Mouse (Mus musculus): ENCODE measurements at regions not wholly inside any gene's neighbourhood (a gene's known extent, or its start where the extent isn't known, plus 50 kb on each side); places are given as distances from the start of the nearest gene placed in this dataset.
"Not testable (repeated sequence)": the region's sequence is repeated elsewhere in the genome, so short reads cannot be mapped to it uniquely, and the experiment has no call there.

- no peaks in the 10 kb centered on the region for H3K27me3 ChIP-seq (ENCODE audit: insufficient read depth, low read length)
- no peak overlapping the region for H3K4me3 ChIP-seq (replicated peaks; ENCODE audit: low read length)
- H3K9me3 ChIP-seq (ENCODE audit: low read length): no peaks in the 10 kb centered on the region
- peaks cover 25% of the 10 kb centered on the region for H3K4me1 ChIP-seq (replicated peaks; ENCODE audit: low read depth, low read length)
- no peaks in the 10 kb centered on the region for H3K36me3 ChIP-seq (ENCODE audit: insufficient read depth, low read length)
- no peak for TF ChIP-seq CTCF (conservative IDR thresholded peaks at IDR 0.05; ENCODE audit: low read length)
- TF ChIP-seq NANOG (IDR thresholded peaks at IDR 0.05; ENCODE audit: borderline replicate concordance, low read length): no peak
- no peak for TF ChIP-seq POU5F1 (IDR thresholded peaks at IDR 0.05; ENCODE audit: borderline replicate concordance, low read length)
These were observed 50.2 kb upstream of the Agps start for GRCm38 (mm10) chr2:75781781-75782211.

- Histone ChIP-seq H3K36me3 (ENCODE audit: insufficient read depth, low read length) (no peaks in the 10 kb centered on the region), H3K4me3 (replicated peaks; ENCODE audit: low read length) (no peak overlapping the region), H3K4me1 (replicated peaks; ENCODE audit: low read depth, low read length) (peaks cover 29% of the 10 kb centered on the region), H3K27me3 (ENCODE audit: insufficient read depth, low read length) (no peaks in the 10 kb centered on the region), H3K9me3 (ENCODE audit: low read length) (no peaks in the 10 kb centered on the region)
- TF ChIP-seq CTCF (conservative IDR thresholded peaks at IDR 0.05; ENCODE audit: low read length): peak; percentile 66
- TF ChIP-seq POU5F1 (IDR thresholded peaks at IDR 0.05; ENCODE audit: borderline replicate concordance, low read length): no peak
These were observed 50.9 kb upstream of the Agps start for GRCm38 (mm10) chr2:75781078-75781477.

GRCm38 (mm10) chr2:75778628-75779027 lies 53.3 kb upstream of the Agps start:
- not testable (repeated sequence) for H3K27me3 ChIP-seq (ENCODE audit: insufficient read depth, low read length); H3K9me3 ChIP-seq (ENCODE audit: low read length); H3K4me3 ChIP-seq (replicated peaks; ENCODE audit: low read length); H3K36me3 ChIP-seq (ENCODE audit: insufficient read depth, low read length)
- H3K4me1 ChIP-seq (replicated peaks; ENCODE audit: low read depth, low read length): peaks cover 38% of the 10 kb centered on the region

- H3K36me3 ChIP-seq (ENCODE audit: insufficient read depth, low read length): no peaks in the 10 kb centered on the region
- no peaks in the 10 kb centered on the region for H3K9me3 ChIP-seq (ENCODE audit: low read length)
- peak overlapping the region; percentile 67 for H3K4me3 ChIP-seq (replicated peaks; ENCODE audit: low read length)
- peaks cover 53% of the 10 kb centered on the region for H3K4me1 ChIP-seq (replicated peaks; ENCODE audit: low read depth, low read length)
- H3K27me3 ChIP-seq (ENCODE audit: insufficient read depth, low read length): no peaks in the 10 kb centered on the region
- TF ChIP-seq NANOG (IDR thresholded peaks at IDR 0.05; ENCODE audit: borderline replicate concordance, low read length) (no peak), CTCF (conservative IDR thresholded peaks at IDR 0.05; ENCODE audit: low read length) (no peak), POU5F1 (IDR thresholded peaks at IDR 0.05; ENCODE audit: borderline replicate concordance, low read length) (no peak)
These were observed 54.9 kb upstream of the Agps start for GRCm38 (mm10) chr2:75777040-75777451.

- Histone ChIP-seq H3K4me1 (replicated peaks; ENCODE audit: low read depth, low read length) (peaks cover 54% of the 10 kb centered on the region), H3K27me3 (ENCODE audit: insufficient read depth, low read length) (no peaks in the 10 kb centered on the region), H3K4me3 (replicated peaks; ENCODE audit: low read length) (no peak overlapping the region), H3K9me3 (ENCODE audit: low read length) (no peaks in the 10 kb centered on the region), H3K36me3 (ENCODE audit: insufficient read depth, low read length) (no peaks in the 10 kb centered on the region)
- TF ChIP-seq CTCF (conservative IDR thresholded peaks at IDR 0.05; ENCODE audit: low read length) (no peak), POU5F1 (IDR thresholded peaks at IDR 0.05; ENCODE audit: borderline replicate concordance, low read length) (no peak), NANOG (IDR thresholded peaks at IDR 0.05; ENCODE audit: borderline replicate concordance, low read length) (no peak)
These were observed 55.4 kb upstream of the Agps start for GRCm38 (mm10) chr2:75776533-75776932.

- Histone ChIP-seq H3K27me3 (ENCODE audit: insufficient read depth, low read length) (no peaks in the 10 kb centered on the region), H3K4me3 (replicated peaks; ENCODE audit: low read length) (no peak overlapping the region), H3K4me1 (replicated peaks; ENCODE audit: low read depth, low read length) (peaks cover 60% of the 10 kb centered on the region), H3K36me3 (ENCODE audit: insufficient read depth, low read length) (no peaks in the 10 kb centered on the region), H3K9me3 (ENCODE audit: low read length) (no peaks in the 10 kb centered on the region)
- no peak for TF ChIP-seq NANOG (IDR thresholded peaks at IDR 0.05; ENCODE audit: borderline replicate concordance, low read length)
- no peak for TF ChIP-seq POU5F1 (IDR thresholded peaks at IDR 0.05; ENCODE audit: borderline replicate concordance, low read length)
- no peak for TF ChIP-seq CTCF (conservative IDR thresholded peaks at IDR 0.05; ENCODE audit: low read length)
These were observed 56.8 kb upstream of the Agps start for GRCm38 (mm10) chr2:75775217-75775616.

- Histone ChIP-seq H3K27me3 (ENCODE audit: insufficient read depth, low read length) (no peaks in the 10 kb centered on the region), H3K4me3 (replicated peaks; ENCODE audit: low read length) (no peak overlapping the region), H3K4me1 (replicated peaks; ENCODE audit: low read depth, low read length) (peaks cover 69% of the 10 kb centered on the region), H3K36me3 (ENCODE audit: insufficient read depth, low read length) (no peaks in the 10 kb centered on the region), H3K9me3 (ENCODE audit: low read length) (no peaks in the 10 kb centered on the region)
- TF ChIP-seq CTCF (conservative IDR thresholded peaks at IDR 0.05; ENCODE audit: low read length) (no peak), POU5F1 (IDR thresholded peaks at IDR 0.05; ENCODE audit: borderline replicate concordance, low read length) (no peak), NANOG (IDR thresholded peaks at IDR 0.05; ENCODE audit: borderline replicate concordance, low read length) (no peak)
These were observed 58.5 kb upstream of the Agps start for GRCm38 (mm10) chr2:75773431-75773830.

- TF ChIP-seq CTCF (conservative IDR thresholded peaks at IDR 0.05; ENCODE audit: low read length) (no peak), NANOG (IDR thresholded peaks at IDR 0.05; ENCODE audit: borderline replicate concordance, low read length) (no peak), POU5F1 (IDR thresholded peaks at IDR 0.05; ENCODE audit: borderline replicate concordance, low read length) (no peak)
These were observed 59.6 kb upstream of the Agps start for GRCm38 (mm10) chr2:75772251-75772956.

GRCm38 (mm10) chr2:75770633-75771032 lies 61.3 kb upstream of the Agps start:
- TF ChIP-seq CTCF (conservative IDR thresholded peaks at IDR 0.05; ENCODE audit: low read length) (no peak), NANOG (IDR thresholded peaks at IDR 0.05; ENCODE audit: borderline replicate concordance, low read length) (no peak), POU5F1 (IDR thresholded peaks at IDR 0.05; ENCODE audit: borderline replicate concordance, low read length) (no peak)
- no peak overlapping the region for H3K4me3 ChIP-seq (replicated peaks; ENCODE audit: low read length)
- no peaks in the 10 kb centered on the region for H3K9me3 ChIP-seq (ENCODE audit: low read length)
- H3K36me3 ChIP-seq (ENCODE audit: insufficient read depth, low read length): no peaks in the 10 kb centered on the region
- peaks cover 65% of the 10 kb centered on the region for H3K4me1 ChIP-seq (replicated peaks; ENCODE audit: low read depth, low read length)
- H3K27me3 ChIP-seq (ENCODE audit: insufficient read depth, low read length): no peaks in the 10 kb centered on the region

More at GRCm38 (mm10) chr2:75772251-75772956, 59.6 kb upstream of the Agps start:
- no peaks in the 10 kb centered on the region for H3K36me3 ChIP-seq (ENCODE audit: insufficient read depth, low read length)
- H3K27me3 ChIP-seq (ENCODE audit: insufficient read depth, low read length): no peaks in the 10 kb centered on the region
- H3K4me1 ChIP-seq (replicated peaks; ENCODE audit: low read depth, low read length): peaks cover 68% of the 10 kb centered on the region
- H3K4me3 ChIP-seq (replicated peaks; ENCODE audit: low read length): no peak overlapping the region
- no peaks in the 10 kb centered on the region for H3K9me3 ChIP-seq (ENCODE audit: low read length)

Measured in E14TG2a.4 (cell line).